Mouse (Mus musculus) liver, adult 2 months (tissue): ENCODE data around the gene Tshz2.

Experiments
- CTCF ChIP-seq: fragments of 200-500 bp; IDR thresholded peaks from 2 replicates; pipeline ENCODE4 v1.5.1; 2011; ENCODE audit warnings: low read depth, low read length, control low read depth
- POLR2A ChIP-seq: fragments of 200-500 bp; IDR thresholded peaks from 2 replicates; pipeline ENCODE4 v1.6.1; 2011; ENCODE audit warnings: low read length, control low read depth; ENCODE audit not compliant: insufficient read depth; ENCODE audit errors: extremely low read depth

DNA sequence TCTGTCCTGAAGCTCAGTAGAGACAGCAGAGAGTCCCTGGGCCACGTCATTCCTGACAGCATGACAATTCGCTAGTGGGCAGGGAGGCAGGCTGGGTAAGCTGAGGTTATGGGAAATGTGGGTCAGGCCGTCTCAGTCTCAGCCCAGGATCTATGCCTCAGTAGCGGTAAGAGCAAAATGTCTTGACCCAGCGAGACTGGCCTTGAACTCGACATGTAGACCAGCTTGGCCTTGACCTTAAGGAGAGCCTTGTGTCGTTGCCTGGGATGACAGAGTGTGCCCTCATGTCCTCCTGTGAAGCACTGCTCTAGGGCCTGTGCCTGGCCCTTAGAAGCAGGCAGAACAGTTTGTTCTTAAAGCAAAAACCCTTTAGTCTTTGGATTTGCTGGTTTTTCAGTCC lies 275.2 kb downstream of the Tshz2 start:
- TF ChIP-seq CTCF (no peak), POLR2A (no peak)
